Mouse (Mus musculus): ENCODE measurements around the gene Klrb1b.
"Not testable (repeated sequence)": the region's sequence is repeated elsewhere in the genome, so short reads cannot be mapped to it uniquely, and the experiment has no call there.

Klrb1b gene

GRCm38 (mm10) chr6:128797936-128798771 lies 28.0 kb downstream of the Klrb1b start:
- DNase-seq = peak; percentile 45 to 47

GRCm38 (mm10) chr6:128797185-128797905 lies 28.8 kb downstream of the Klrb1b start:
- DNase-seq = peak in 1 of 2 experiments; percentile 15

GRCm38 (mm10) chr6:128796321-128796955 lies 29.7 kb downstream of the Klrb1b start:
- DNase-seq = no peak

GRCm38 (mm10) chr6:128793734-128794133 lies 32.4 kb downstream of the Klrb1b start:
- no peak for DNase-seq

- not testable (repeated sequence) for DNase-seq
Observed at GRCm38 (mm10) chr6:128790491-128790994, 35.6 kb downstream of the Klrb1b start.

- DNase-seq = no peak
Observed at GRCm38 (mm10) chr6:128789115-128789514, 37.0 kb downstream of the Klrb1b start, which contains the start of gene Klrb1c. TSS of gene Klrb1c (minus strand) at chr6:128789215.

GRCm38 (mm10) chr6:128788517-128788916 lies 37.6 kb downstream of the Klrb1b start:
- no peak for DNase-seq

GRCm38 (mm10) chr6:128786396-128786795 lies 39.7 kb downstream of the Klrb1b start:
- DNase-seq = not testable (repeated sequence)

GRCm38 (mm10) chr6:128769481-128770253 lies 56.5 kb downstream of the Klrb1b start:
- DNase-seq = no peak

GRCm38 (mm10) chr6:128768047-128768446 lies 58.1 kb downstream of the Klrb1b start:
- no peak for DNase-seq

GRCm38 (mm10) chr6:128766486-128767254 lies 59.5 kb downstream of the Klrb1b start:
- peak; percentile 47 to 52 for DNase-seq

GRCm38 (mm10) chr6:128765211-128765610 lies 60.9 kb downstream of the Klrb1b start:
- no peak for DNase-seq

- DNase-seq = no peak
Observed at GRCm38 (mm10) chr6:128764598-128764997, 61.5 kb downstream of the Klrb1b start.

- peak; percentile 94 to 98 for DNase-seq
Observed at GRCm38 (mm10) chr6:128763736-128764523, 62.2 kb downstream of the Klrb1b start.

All from cerebellum, adult 18-20 months (tissue).